In the genomic region with DNA sequence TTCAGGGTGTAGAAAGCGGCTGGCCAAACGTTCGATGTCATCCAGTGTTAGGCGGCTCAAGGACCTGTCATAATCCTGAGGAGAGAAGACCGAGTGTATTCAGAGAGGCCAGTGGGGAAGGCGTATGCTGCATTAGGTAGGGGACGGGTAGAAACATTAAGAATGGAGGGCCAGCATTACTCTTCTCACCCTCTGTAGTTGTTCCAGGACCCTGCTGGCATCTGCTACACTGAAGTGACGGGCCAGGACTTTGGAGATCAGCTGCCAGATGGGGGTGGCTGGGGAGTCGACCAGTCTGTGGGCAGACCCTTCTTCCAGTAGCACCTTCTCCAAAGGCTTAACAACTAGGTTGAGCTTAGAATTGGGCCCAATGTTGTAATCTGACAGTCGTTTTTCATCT, we compare ENCODE assay signal across 10 mouse cellular contexts. TPM values are rescaled to one million over a fixed set of nuclear protein-coding genes. Genes with fewer than 3 reads are reported as not detected.
DNase-seq lines count a peak whose midpoint lies in the region; ATAC-seq and TF ChIP-seq lines count a peak whose summit lies in the region.
"Had no signal": no experiment of that assay in that cellular context is flagged by ENCODE, and none has a peak within 500 bp of the region (broad histone marks: within the 10 kb centered on the region; RNA-seq: fewer than 3 reads in every experiment).

No protein-coding gene starts in this region.

- H3K9ac ChIP-seq in embryonic facial prominence, embryonic 15.5 days, result peak overlapping the region; percentile 42; the same call in 1 of the 2 replicates
- peak overlapping the region; percentile 68 for H3K9ac ChIP-seq in intestine, embryonic 15.5 days
- H3K9ac ChIP-seq in neural tube, embryonic 12.5 days, result peak overlapping the region; percentile 73

- H3K4me2 ChIP-seq in embryonic facial prominence, embryonic 15.5 days (replicated peaks), result peak overlapping the region; percentile 51
- peak overlapping the region; percentile 57 for H3K4me2 ChIP-seq in intestine, embryonic 15.5 days (replicated peaks)
- peak overlapping the region; percentile 64 for H3K4me2 ChIP-seq in neural tube, embryonic 12.5 days (replicated peaks)

- no peaks in the 10 kb centered on the region for H3K27me3 ChIP-seq in embryonic facial prominence, embryonic 15.5 days
- no peaks in the 10 kb centered on the region for H3K27me3 ChIP-seq in intestine, embryonic 15.5 days (replicated peaks)
- H3K27me3 ChIP-seq in neural tube, embryonic 12.5 days (replicated peaks), result no peaks in the 10 kb centered on the region

- DNase-seq in lung, adult 2 months, result no peak
- no peak for DNase-seq in lung, postnatal 10 days
- no peak for DNase-seq in right cerebral cortex, postnatal 4 days
- DNase-seq in cerebellum, adult 11-12 months, result no peak
- no peak for DNase-seq in adrenal gland, postnatal 25 days
- DNase-seq: adrenal gland, adult 2 months; kidney, adult 18-20 months had no signal

- H3K4me1 ChIP-seq in lung, adult 2 months (ENCODE audit: control insufficient read depth, insufficient read depth, low read length), result peaks cover 3% of the 10 kb centered on the region; the same call in 1 of the 2 replicates
- H3K4me1 ChIP-seq in embryonic facial prominence, embryonic 15.5 days, result peaks cover 3% of the 10 kb centered on the region; the same call in 1 of the 2 replicates
- no peaks in the 10 kb centered on the region for H3K4me1 ChIP-seq in intestine, embryonic 15.5 days (replicated peaks)
- H3K4me1 ChIP-seq in neural tube, embryonic 12.5 days, result no peaks in the 10 kb centered on the region; the same call in 1 of the 2 replicates

- H3K27ac ChIP-seq in embryonic facial prominence, embryonic 15.5 days (replicated peaks), result no peak overlapping the region
- H3K27ac ChIP-seq in intestine, embryonic 15.5 days, result no peak overlapping the region
- no peak overlapping the region for H3K27ac ChIP-seq in neural tube, embryonic 12.5 days

- no peaks in the 10 kb centered on the region for H3K9me3 ChIP-seq in embryonic facial prominence, embryonic 15.5 days (replicated peaks)
- no peaks in the 10 kb centered on the region for H3K9me3 ChIP-seq in intestine, embryonic 15.5 days
- H3K9me3 ChIP-seq in neural tube, embryonic 12.5 days, result no peaks in the 10 kb centered on the region

- 0 out of 2 replicates have a peak, but pooled peaks cover 8% of the 10 kb centered on the region for H3K36me3 ChIP-seq in embryonic facial prominence, embryonic 15.5 days
- H3K36me3 ChIP-seq in intestine, embryonic 15.5 days, result no peaks in the 10 kb centered on the region
- H3K36me3 ChIP-seq in neural tube, embryonic 12.5 days, result no peaks in the 10 kb centered on the region

- TF ChIP-seq CTCF in lung, adult 2 months (IDR thresholded peaks at IDR 0.05; ENCODE audit: insufficient read depth, low read length), result no peak

- no peak for ATAC-seq in embryonic facial prominence, embryonic 15.5 days (ENCODE audit: insufficient number of reproducible peaks, low FRiP score, low TSS enrichment, low read depth)
- no peak for ATAC-seq in intestine, embryonic 15.5 days
- no peak for ATAC-seq in neural tube, embryonic 12.5 days (ENCODE audit: low FRiP score, low read depth)

- WGBS in lung, adult 2 months, result 62% methylated on average over 10 of the region's 10 CpGs
- 59% methylated on average over 10 of the region's 10 CpGs for WGBS in embryonic facial prominence, embryonic 15.5 days
- 57% methylated on average over 10 of the region's 10 CpGs for WGBS in intestine, embryonic 15.5 days
- 74% methylated on average over 10 of the region's 10 CpGs for WGBS in neural tube, embryonic 12.5 days

- no peak for TF ChIP-seq POLR2A in lung, adult 2 months (IDR thresholded peaks at IDR 0.05; ENCODE audit: borderline replicate concordance, extremely low read depth, low read depth, low read length)

- H3K4me3 ChIP-seq in lung, adult 2 months (replicated peaks; ENCODE audit: extremely low read depth, low read depth, low read length), result peak overlapping the region; percentile 63
- H3K4me3 ChIP-seq in embryonic facial prominence, embryonic 15.5 days (replicated peaks), result peak overlapping the region; percentile 57
- H3K4me3 ChIP-seq in intestine, embryonic 15.5 days (replicated peaks), result peak overlapping the region; percentile 55
- peak overlapping the region; percentile 54 for H3K4me3 ChIP-seq in neural tube, embryonic 12.5 days

RNA-seq across cellular contexts. Expression of gene Ubl4a, which starts 5.5 kb away (rescaled TPM):
- polyA plus RNA-seq in lung, adult 2 months (2012; rRNA removed), result 25.6 and 32.0 TPM in 2 replicates
- 76.4 and 78.5 TPM in 2 replicates for polyA plus RNA-seq in embryonic facial prominence, embryonic 15.5 days (2015; fragmentation: Nextera tagmentation; extraction: Ambion mirVana)
- polyA plus RNA-seq in intestine, embryonic 15.5 days (2015; fragmentation: Nextera tagmentation; extraction: Ambion mirVana), result 65.1 and 66.8 TPM in 2 replicates
- 61.1 and 63.7 TPM in 2 replicates for polyA plus RNA-seq in neural tube, embryonic 12.5 days (2016; fragmentation: Nextera tagmentation; extraction: Ambion mirVana)
- 59.6 and 60.7 TPM in 2 replicates for total RNA-seq in adrenal gland, postnatal 25 days (2021)

RNA-seq across cellular contexts. Expression of gene Slc10a3, which starts 5.6 kb away (rescaled TPM):
- 20.3 and 23.5 TPM in 2 replicates for polyA plus RNA-seq in lung, adult 2 months (2012; rRNA removed)
- 20.9 and 23.4 TPM in 2 replicates for polyA plus RNA-seq in embryonic facial prominence, embryonic 15.5 days (2015; fragmentation: Nextera tagmentation; extraction: Ambion mirVana)
- 15.9 and 16.6 TPM in 2 replicates for polyA plus RNA-seq in intestine, embryonic 15.5 days (2015; fragmentation: Nextera tagmentation; extraction: Ambion mirVana)
- 8.3 and 8.4 TPM in 2 replicates for polyA plus RNA-seq in neural tube, embryonic 12.5 days (2016; fragmentation: Nextera tagmentation; extraction: Ambion mirVana)
- 18.0 and 20.4 TPM in 2 replicates for total RNA-seq in adrenal gland, postnatal 25 days (2021)

RNA-seq across cellular contexts. Expression of gene Lage3, which starts 14.1 kb away (rescaled TPM):
- polyA plus RNA-seq in lung, adult 2 months (2012; rRNA removed), result 31.8 and 42.1 TPM in 2 replicates
- 96.2 and 101 TPM in 2 replicates for polyA plus RNA-seq in embryonic facial prominence, embryonic 15.5 days (2015; fragmentation: Nextera tagmentation; extraction: Ambion mirVana)
- polyA plus RNA-seq in intestine, embryonic 15.5 days (2015; fragmentation: Nextera tagmentation; extraction: Ambion mirVana), result 91.5 and 104 TPM in 2 replicates
- 83.2 and 89.6 TPM in 2 replicates for polyA plus RNA-seq in neural tube, embryonic 12.5 days (2016; fragmentation: Nextera tagmentation; extraction: Ambion mirVana)
- total RNA-seq in adrenal gland, postnatal 25 days (2021), result 49.0 and 66.8 TPM in 2 replicates

RNA-seq across cellular contexts. Expression of gene Fam3a, which starts 25.6 kb away (rescaled TPM):
- polyA plus RNA-seq in lung, adult 2 months (2012; rRNA removed), result 50.9 and 53.3 TPM in 2 replicates
- 47.4 and 48.2 TPM in 2 replicates for polyA plus RNA-seq in embryonic facial prominence, embryonic 15.5 days (2015; fragmentation: Nextera tagmentation; extraction: Ambion mirVana)
- 29.5 and 32.0 TPM in 2 replicates for polyA plus RNA-seq in intestine, embryonic 15.5 days (2015; fragmentation: Nextera tagmentation; extraction: Ambion mirVana)
- 27.3 and 31.5 TPM in 2 replicates for polyA plus RNA-seq in neural tube, embryonic 12.5 days (2016; fragmentation: Nextera tagmentation; extraction: Ambion mirVana)
- 22.2 and 26.2 TPM in 2 replicates for total RNA-seq in adrenal gland, postnatal 25 days (2021)

RNA-seq across cellular contexts. Expression of gene Ikbkg, which starts 25.6 kb away (rescaled TPM):
- polyA plus RNA-seq in lung, adult 2 months (2012; rRNA removed), result 15.2 and 20.2 TPM in 2 replicates
- polyA plus RNA-seq in embryonic facial prominence, embryonic 15.5 days (2015; fragmentation: Nextera tagmentation; extraction: Ambion mirVana), result 20.3 and 21.4 TPM in 2 replicates
- 18.4 and 19.7 TPM in 2 replicates for polyA plus RNA-seq in intestine, embryonic 15.5 days (2015; fragmentation: Nextera tagmentation; extraction: Ambion mirVana)
- polyA plus RNA-seq in neural tube, embryonic 12.5 days (2016; fragmentation: Nextera tagmentation; extraction: Ambion mirVana), result 19.9 and 21.2 TPM in 2 replicates
- total RNA-seq in adrenal gland, postnatal 25 days (2021), result 61.3 and 84.3 TPM in 2 replicates
